Mouse (Mus musculus): Measurements from ENCODE around the gene Cops3.

DNA sequence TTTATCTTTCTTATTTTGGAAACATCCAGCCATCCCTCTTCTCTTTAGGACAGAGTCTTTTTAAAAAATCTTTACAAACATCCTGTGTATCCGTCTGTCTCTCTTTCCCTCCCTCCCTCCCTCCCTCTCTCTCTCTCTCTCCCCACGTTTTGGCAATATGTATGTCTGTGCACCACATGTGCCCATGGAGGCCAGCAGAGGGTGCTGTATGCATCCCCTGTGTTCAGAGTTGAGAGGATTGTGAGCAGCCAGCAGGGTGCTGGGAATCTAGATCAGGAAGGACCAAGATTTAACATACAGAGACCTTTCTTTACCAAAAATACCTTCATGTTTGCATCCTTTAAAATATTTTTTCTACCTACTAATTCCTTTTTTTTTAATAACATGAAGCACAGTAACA lies 7.5 kb upstream of the Cops3 start:
- peak; percentile 79 for TF ChIP-seq CTCF (IDR thresholded peaks at IDR 0.05; ENCODE audit: low read depth, low read length)
- no peak for TF ChIP-seq POLR2A (IDR thresholded peaks at IDR 0.05; ENCODE audit: extremely low read depth, insufficient read depth, low read length)
